Mouse (Mus musculus): ENCODE measurements at regions not wholly inside any gene's neighbourhood (a gene's known extent, or its start where the extent isn't known, plus 50 kb on each side); places are given as distances from the start of the nearest gene placed in this dataset.

DNA sequence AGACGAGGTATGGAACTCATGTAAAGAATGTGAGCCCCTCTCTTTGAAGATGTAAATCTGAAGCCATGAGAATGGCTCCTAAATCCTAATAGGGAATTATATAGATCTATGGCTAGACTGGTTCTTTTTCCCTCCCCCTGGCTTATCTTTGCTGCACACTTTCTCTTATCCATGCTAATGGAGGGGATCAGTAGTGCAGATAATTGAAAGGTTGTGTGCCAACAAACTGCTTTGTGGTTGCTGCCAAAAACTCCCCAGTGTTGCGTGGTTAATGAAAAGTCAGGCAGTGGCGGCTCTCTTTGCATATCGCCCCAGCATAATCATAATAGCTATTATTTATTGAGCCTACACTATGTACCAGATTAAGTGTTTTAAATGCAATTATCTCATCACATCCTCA lies 427.6 kb downstream of the Nuf2 start:
- Histone ChIP-seq H3K27ac (ENCODE audit: low read depth, low read length) (no peak overlapping the region), H3K4me1 (replicated peaks; ENCODE audit: control insufficient read depth, insufficient read depth, low read length) (no peaks in the 10 kb centered on the region), H3K36me3 (ENCODE audit: control insufficient read depth, insufficient read depth, low read length) (no peaks in the 10 kb centered on the region), H3K27me3 (replicated peaks; ENCODE audit: control insufficient read depth, insufficient read depth, low read length) (no peaks in the 10 kb centered on the region), H3K9me3 (ENCODE audit: control insufficient read depth, low read length) (no peaks in the 10 kb centered on the region), H3K9ac (ENCODE audit: low read depth, low read length) (no peak overlapping the region), H3K4me2 (no peak overlapping the region), H3K4me3 (ENCODE audit: low read depth, low read length) (no peak overlapping the region)
- DNase-seq (ENCODE audit: low spot score) (no peak), ATAC-seq (replicated peaks; ENCODE audit: low FRiP score) (no peak)
- 76% methylated on average over 4 of the region's 4 CpGs for WGBS

DNA sequence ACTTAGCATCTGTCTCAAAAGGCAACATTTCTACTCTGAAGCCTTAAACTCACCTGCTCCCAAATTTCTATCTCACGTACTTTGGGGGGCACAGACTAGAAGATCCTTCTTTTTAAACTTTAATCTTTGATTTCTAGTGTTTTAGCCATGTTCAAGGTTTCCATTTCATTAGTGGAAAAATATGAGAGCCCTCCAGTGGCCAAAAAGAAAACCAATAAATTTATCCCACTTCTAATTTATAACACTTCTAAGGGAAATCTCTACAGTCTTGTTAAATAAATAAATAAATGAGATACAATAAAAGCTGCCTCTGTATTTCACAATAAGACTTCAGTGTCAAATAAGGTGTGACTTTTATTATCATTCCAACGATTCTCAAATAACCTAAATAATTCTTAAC lies 428.2 kb downstream of the Nuf2 start:
- H3K9me3 ChIP-seq (ENCODE audit: control insufficient read depth, low read length), result no peaks in the 10 kb centered on the region
- H3K4me2 ChIP-seq, result no peak overlapping the region
- no peak for ATAC-seq (replicated peaks; ENCODE audit: low FRiP score)
- H3K27ac ChIP-seq (ENCODE audit: low read depth, low read length), result no peak overlapping the region
- H3K4me3 ChIP-seq (ENCODE audit: low read depth, low read length), result no peak overlapping the region
- no peak for DNase-seq (ENCODE audit: low spot score)
- H3K27me3 ChIP-seq (replicated peaks; ENCODE audit: control insufficient read depth, insufficient read depth, low read length), result no peaks in the 10 kb centered on the region
- H3K4me1 ChIP-seq (replicated peaks; ENCODE audit: control insufficient read depth, insufficient read depth, low read length), result no peaks in the 10 kb centered on the region
- H3K36me3 ChIP-seq (ENCODE audit: control insufficient read depth, insufficient read depth, low read length), result no peaks in the 10 kb centered on the region
- no peak overlapping the region for H3K9ac ChIP-seq (ENCODE audit: low read depth, low read length)
- 71% methylated on average over 2 of the region's 2 CpGs for WGBS

DNA sequence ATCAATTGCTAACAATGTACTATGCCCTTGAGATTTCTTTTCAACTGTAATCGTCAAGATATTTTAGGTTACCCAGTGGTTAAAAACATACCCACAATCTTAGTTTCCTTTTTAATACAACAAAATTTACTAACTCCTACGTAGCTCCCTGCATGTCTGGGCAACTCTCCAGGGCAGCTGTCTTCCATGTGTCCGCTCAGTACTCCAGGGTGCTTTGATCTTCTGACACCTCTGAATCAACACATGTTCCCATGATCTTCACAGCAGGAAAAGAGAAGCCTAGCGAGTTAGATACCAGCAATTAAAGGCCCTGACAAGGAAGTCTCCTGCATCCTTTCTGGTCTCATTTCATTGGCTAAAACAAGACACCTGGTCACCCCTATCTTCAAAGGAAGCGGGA lies 432.0 kb downstream of the Nuf2 start:
- H3K4me3 ChIP-seq (ENCODE audit: low read depth, low read length), result no peak overlapping the region
- no peak overlapping the region for H3K27ac ChIP-seq (ENCODE audit: low read depth, low read length)
- 63% methylated on average over 5 of the region's 5 CpGs for WGBS
- no peaks in the 10 kb centered on the region for H3K4me1 ChIP-seq (replicated peaks; ENCODE audit: control insufficient read depth, insufficient read depth, low read length)
- DNase-seq (ENCODE audit: low spot score) (no peak), ATAC-seq (replicated peaks; ENCODE audit: low FRiP score) (no peak)
- no peaks in the 10 kb centered on the region for H3K27me3 ChIP-seq (replicated peaks; ENCODE audit: control insufficient read depth, insufficient read depth, low read length)
- H3K36me3 ChIP-seq (ENCODE audit: control insufficient read depth, insufficient read depth, low read length), result no peaks in the 10 kb centered on the region
- no peak overlapping the region for H3K9ac ChIP-seq (ENCODE audit: low read depth, low read length)
- H3K4me2 ChIP-seq, result no peak overlapping the region
- no peaks in the 10 kb centered on the region for H3K9me3 ChIP-seq (ENCODE audit: control insufficient read depth, low read length)

DNA sequence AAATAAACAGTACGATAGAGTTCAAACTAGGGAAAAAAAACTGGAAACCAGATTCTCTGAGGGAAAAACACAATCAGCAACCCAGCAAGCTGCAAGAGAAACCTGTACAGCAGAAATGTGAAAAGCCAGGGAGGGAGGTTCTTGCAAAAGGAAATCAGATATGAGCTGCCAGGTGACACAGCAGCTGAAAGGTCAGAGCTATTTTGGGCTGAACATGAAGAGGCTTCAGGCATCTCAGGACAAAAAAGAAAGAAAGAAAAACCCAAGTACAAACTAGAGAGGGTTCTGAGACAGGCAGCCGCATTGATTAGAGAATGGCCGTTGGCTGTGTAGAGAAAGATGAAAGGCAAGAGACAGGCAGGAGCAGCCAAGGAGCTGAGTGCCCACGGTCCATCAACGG lies 434.5 kb downstream of the Nuf2 start:
- Histone ChIP-seq H3K4me2 (no peak overlapping the region), H3K9me3 (ENCODE audit: control insufficient read depth, low read length) (no peaks in the 10 kb centered on the region), H3K4me3 (ENCODE audit: low read depth, low read length) (no peak overlapping the region), H3K27ac (ENCODE audit: low read depth, low read length) (no peak overlapping the region), H3K9ac (ENCODE audit: low read depth, low read length) (no peak overlapping the region), H3K4me1 (replicated peaks; ENCODE audit: control insufficient read depth, insufficient read depth, low read length) (no peaks in the 10 kb centered on the region), H3K36me3 (ENCODE audit: control insufficient read depth, insufficient read depth, low read length) (no peaks in the 10 kb centered on the region), H3K27me3 (replicated peaks; ENCODE audit: control insufficient read depth, insufficient read depth, low read length) (no peaks in the 10 kb centered on the region)
- no peak for ATAC-seq (replicated peaks; ENCODE audit: low FRiP score)
- WGBS, result 70% methylated on average over 5 of the region's 5 CpGs
- DNase-seq (ENCODE audit: low spot score), result no peak

DNA sequence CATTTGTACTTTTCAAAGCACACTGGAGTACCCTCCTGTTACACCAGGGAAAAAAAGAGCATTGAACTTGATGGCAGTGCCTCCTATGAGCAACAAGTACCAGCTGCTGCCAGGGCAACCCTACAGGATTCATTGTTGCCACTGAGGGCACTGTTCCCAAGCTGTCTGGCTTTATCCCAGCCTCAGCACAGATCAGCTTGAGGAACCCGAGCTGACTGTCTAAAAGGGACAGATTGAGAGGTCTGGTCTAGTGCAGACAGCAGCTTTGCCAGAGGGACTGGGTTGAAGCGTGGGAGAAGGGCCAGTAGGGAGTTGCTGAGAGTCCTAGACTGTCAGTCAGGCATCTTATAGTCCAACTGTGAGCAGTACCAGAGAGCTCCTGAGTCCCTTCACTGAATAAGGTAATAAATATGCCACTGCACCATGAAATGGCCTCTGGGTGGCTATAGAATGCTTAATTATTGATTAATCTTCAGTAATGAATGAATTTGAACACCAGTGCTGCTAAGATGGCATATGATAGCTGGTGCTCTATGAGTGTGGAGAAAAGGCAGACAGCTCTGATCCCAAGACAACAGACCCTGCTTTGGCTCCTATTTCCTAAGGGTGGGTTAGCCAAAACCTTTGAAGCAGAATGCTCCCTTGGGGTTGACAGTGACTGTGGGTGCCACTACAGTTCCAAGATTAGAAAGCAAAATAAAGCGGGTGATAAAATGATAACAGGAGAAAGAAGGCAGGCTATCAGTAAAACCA lies 437.5 kb downstream of the Nuf2 start:
- no peak overlapping the region for H3K27ac ChIP-seq (ENCODE audit: low read depth, low read length)
- no peaks in the 10 kb centered on the region for H3K36me3 ChIP-seq (ENCODE audit: control insufficient read depth, insufficient read depth, low read length)
- DNase-seq (ENCODE audit: low spot score), result no peak
- WGBS, result 56% methylated on average over 3 of the region's 3 CpGs
- H3K9ac ChIP-seq (ENCODE audit: low read depth, low read length), result no peak overlapping the region
- H3K27me3 ChIP-seq (replicated peaks; ENCODE audit: control insufficient read depth, insufficient read depth, low read length), result no peaks in the 10 kb centered on the region
- H3K4me2 ChIP-seq, result no peak overlapping the region
- no peaks in the 10 kb centered on the region for H3K9me3 ChIP-seq (ENCODE audit: control insufficient read depth, low read length)
- H3K4me3 ChIP-seq (ENCODE audit: low read depth, low read length), result no peak overlapping the region
- no peaks in the 10 kb centered on the region for H3K4me1 ChIP-seq (replicated peaks; ENCODE audit: control insufficient read depth, insufficient read depth, low read length)
- no peak for ATAC-seq (replicated peaks; ENCODE audit: low FRiP score)

DNA sequence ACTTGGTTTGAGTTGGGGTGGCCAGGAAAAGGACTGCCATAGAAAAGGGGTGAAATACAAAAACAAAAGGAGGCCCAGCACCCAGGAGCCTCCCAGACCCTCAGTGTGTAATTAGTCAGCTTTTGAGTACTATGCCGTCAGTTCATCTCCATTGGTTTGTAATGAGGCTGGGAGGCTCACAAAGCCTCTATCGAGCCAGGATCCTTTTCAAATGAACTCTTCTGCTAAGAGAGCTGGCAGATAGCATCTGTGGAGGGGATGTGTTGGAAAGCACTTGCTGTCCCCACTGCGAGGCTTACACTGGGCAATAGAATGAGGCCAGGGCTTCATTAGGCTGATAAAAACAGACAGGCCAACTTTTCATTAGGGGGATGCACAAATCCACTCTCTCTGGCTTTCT lies 445.2 kb downstream of the Nuf2 start:
- H3K27ac ChIP-seq (ENCODE audit: low read depth, low read length), result no peak overlapping the region
- no peaks in the 10 kb centered on the region for H3K27me3 ChIP-seq (replicated peaks; ENCODE audit: control insufficient read depth, insufficient read depth, low read length)
- H3K9ac ChIP-seq (ENCODE audit: low read depth, low read length), result no peak overlapping the region
- DNase-seq (ENCODE audit: low spot score) (no peak), ATAC-seq (replicated peaks; ENCODE audit: low FRiP score) (no peak)
- WGBS, result 70% methylated on average over 3 of the region's 3 CpGs
- no peaks in the 10 kb centered on the region for H3K4me1 ChIP-seq (replicated peaks; ENCODE audit: control insufficient read depth, insufficient read depth, low read length)
- H3K4me3 ChIP-seq (ENCODE audit: low read depth, low read length), result no peak overlapping the region
- no peaks in the 10 kb centered on the region for H3K9me3 ChIP-seq (ENCODE audit: control insufficient read depth, low read length)
- H3K4me2 ChIP-seq, result no peak overlapping the region
- H3K36me3 ChIP-seq (ENCODE audit: control insufficient read depth, insufficient read depth, low read length), result no peaks in the 10 kb centered on the region

DNA sequence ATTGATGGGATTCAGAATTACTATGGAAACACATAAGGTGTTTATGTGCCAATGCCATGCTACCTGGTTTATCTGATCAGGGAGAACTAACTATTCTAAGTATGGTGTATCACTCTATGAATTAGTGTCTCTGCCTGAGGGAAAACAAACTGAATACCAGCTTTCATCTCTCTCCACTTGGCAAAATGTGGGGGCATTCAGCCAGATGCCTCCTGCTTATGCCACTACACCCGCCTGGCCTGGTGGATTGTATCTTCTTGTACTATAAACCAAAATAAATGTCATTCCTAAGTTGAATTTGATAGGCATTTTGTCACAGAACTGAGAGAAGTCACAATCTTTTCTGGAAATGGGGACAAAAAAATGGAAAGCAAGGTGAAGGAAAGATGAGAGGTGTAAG lies 450.6 kb downstream of the Nuf2 start:
- Histone ChIP-seq H3K4me3 (ENCODE audit: low read depth, low read length) (no peak overlapping the region), H3K27me3 (replicated peaks; ENCODE audit: control insufficient read depth, insufficient read depth, low read length) (no peaks in the 10 kb centered on the region), H3K9me3 (ENCODE audit: control insufficient read depth, low read length) (peaks cover 3% of the 10 kb centered on the region; the same call in 1 of the 2 replicates), H3K4me1 (replicated peaks; ENCODE audit: control insufficient read depth, insufficient read depth, low read length) (no peaks in the 10 kb centered on the region), H3K9ac (ENCODE audit: low read depth, low read length) (no peak overlapping the region), H3K4me2 (no peak overlapping the region), H3K27ac (ENCODE audit: low read depth, low read length) (no peak overlapping the region), H3K36me3 (ENCODE audit: control insufficient read depth, insufficient read depth, low read length) (no peaks in the 10 kb centered on the region)
- no peak for ATAC-seq (replicated peaks; ENCODE audit: low FRiP score)
- WGBS, result 77% methylated on average over 1 of the region's 1 CpGs
- DNase-seq (ENCODE audit: low spot score), result no peak

DNA sequence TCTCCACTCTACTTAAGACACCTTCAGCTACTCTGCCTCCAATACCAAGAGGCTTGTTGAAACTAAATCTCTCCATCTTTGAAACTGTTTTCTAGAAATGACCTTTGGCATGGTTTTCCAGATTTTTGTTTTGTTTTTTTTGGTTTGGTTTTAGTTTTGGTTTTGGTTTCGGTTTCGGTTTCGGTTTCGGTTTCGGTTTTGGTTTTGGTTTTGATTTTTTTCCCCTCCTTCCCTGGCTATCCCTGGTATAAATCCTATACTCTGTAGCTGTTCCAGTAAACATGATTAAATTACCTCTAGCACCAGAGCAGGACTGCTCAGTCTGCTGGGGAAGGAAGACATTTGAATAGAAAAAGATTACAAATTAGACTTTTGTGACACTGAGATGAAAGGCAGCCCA lies 454.0 kb downstream of the Nuf2 start:
- Histone ChIP-seq H3K36me3 (ENCODE audit: control insufficient read depth, insufficient read depth, low read length) (no peaks in the 10 kb centered on the region), H3K4me3 (ENCODE audit: low read depth, low read length) (no peak overlapping the region), H3K9me3 (ENCODE audit: control insufficient read depth, low read length) (peaks cover 3% of the 10 kb centered on the region; the same call in 1 of the 2 replicates), H3K27me3 (replicated peaks; ENCODE audit: control insufficient read depth, insufficient read depth, low read length) (no peaks in the 10 kb centered on the region), H3K27ac (ENCODE audit: low read depth, low read length) (no peak overlapping the region), H3K9ac (ENCODE audit: low read depth, low read length) (no peak overlapping the region), H3K4me1 (replicated peaks; ENCODE audit: control insufficient read depth, insufficient read depth, low read length) (no peaks in the 10 kb centered on the region), H3K4me2 (no peak overlapping the region)
- 89% methylated on average over 5 of the region's 5 CpGs for WGBS
- DNase-seq (ENCODE audit: low spot score) (no peak), ATAC-seq (replicated peaks; ENCODE audit: low FRiP score) (no peak)

DNA sequence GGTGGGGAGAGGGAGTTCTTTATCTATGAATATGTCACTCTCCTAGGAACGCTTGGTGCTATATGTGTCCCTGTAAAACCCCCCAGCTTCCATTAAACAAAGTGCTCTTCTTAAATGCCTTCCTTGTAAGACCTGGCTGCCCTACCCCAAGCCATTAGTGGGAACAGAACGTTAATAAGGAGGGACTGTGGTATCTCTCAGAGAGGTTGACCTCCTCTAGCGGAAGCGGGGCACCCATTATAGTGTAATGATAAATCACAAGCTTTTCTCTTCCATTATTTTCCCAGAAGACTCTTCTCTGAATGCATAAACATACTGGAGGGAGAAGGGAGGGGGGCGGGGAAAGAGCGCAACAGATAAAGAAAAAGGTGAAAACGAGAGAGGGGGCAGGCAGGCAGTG lies 455.3 kb downstream of the Nuf2 start:
- Histone ChIP-seq H3K27ac (ENCODE audit: low read depth, low read length) (no peak overlapping the region), H3K4me3 (ENCODE audit: low read depth, low read length) (no peak overlapping the region), H3K9me3 (ENCODE audit: control insufficient read depth, low read length) (peaks cover 3% of the 10 kb centered on the region; the same call in 1 of the 2 replicates), H3K4me1 (replicated peaks; ENCODE audit: control insufficient read depth, insufficient read depth, low read length) (no peaks in the 10 kb centered on the region), H3K4me2 (no peak overlapping the region), H3K36me3 (ENCODE audit: control insufficient read depth, insufficient read depth, low read length) (no peaks in the 10 kb centered on the region), H3K9ac (ENCODE audit: low read depth, low read length) (no peak overlapping the region), H3K27me3 (replicated peaks; ENCODE audit: control insufficient read depth, insufficient read depth, low read length) (no peaks in the 10 kb centered on the region)
- ATAC-seq (replicated peaks; ENCODE audit: low FRiP score), result no peak
- WGBS, result 59% methylated on average over 7 of the region's 7 CpGs
- no peak for DNase-seq (ENCODE audit: low spot score)

Measured in liver, embryonic 11.5 days (tissue).